Mouse (Mus musculus) kidney, adult 2 months (tissue): ENCODE measurements around the gene Gss.

ENCODE experiments used
- CTCF ChIP-seq: fragments of 200-500 bp; conservative IDR thresholded peaks from 2 replicates; pipeline ENCODE4 v1.5.1; 2011; ENCODE audit warnings: low read depth, mild to moderate bottlenecking, control low read depth, low read length, moderate library complexity, mixed read lengths; ENCODE audit not compliant: insufficient read depth, insufficient read length
- POLR2A ChIP-seq: fragments of 200-500 bp; IDR thresholded peaks from one replicate; pipeline ENCODE4 v1.6.1; 2011; ENCODE audit warnings: low read depth, low read length, control low read depth

DNA sequence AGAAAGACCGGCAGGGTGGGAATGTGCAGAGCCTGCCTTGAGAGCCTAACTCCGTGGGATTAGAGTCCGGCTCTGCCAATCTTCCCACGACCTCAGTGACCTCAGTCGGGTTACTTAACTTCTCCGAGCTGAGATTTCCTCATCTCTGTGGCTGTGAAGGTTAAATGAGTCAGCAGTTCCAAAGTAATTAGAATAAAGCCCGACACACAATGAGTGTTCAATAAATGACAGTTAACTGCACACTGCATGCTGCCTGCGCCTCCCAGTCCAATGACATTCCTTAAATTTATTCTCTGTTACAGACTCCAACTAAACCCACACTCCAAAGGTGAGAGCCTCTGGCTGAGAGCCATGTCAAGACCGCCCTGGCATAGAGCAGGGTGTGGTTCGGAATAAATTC, 7.1 kb downstream of the Gss start:
- TF ChIP-seq CTCF (no peak), POLR2A (no peak)
